Mouse (Mus musculus) testis, adult 2 months (tissue): ENCODE measurements at regions not wholly inside any gene's neighbourhood (a gene's known extent, or its start where the extent isn't known, plus 50 kb on each side); places are given as distances from the start of the nearest gene placed in this dataset.

ENCODE experiments used
- CTCF ChIP-seq: fragments of 200-500 bp; IDR thresholded peaks from 2 replicates; pipeline ENCODE4 v1.5.1; 2012; ENCODE audit warnings: low read depth, mild to moderate bottlenecking, inconsistent platforms, low read length, moderate library complexity; ENCODE audit not compliant: control insufficient read depth, insufficient read depth, insufficient replicate concordance
- POLR2A ChIP-seq: fragments of 200-500 bp; IDR thresholded peaks from 2 replicates; pipeline ENCODE4 v1.6.1; 2012; ENCODE audit warnings: low read depth, mild to moderate bottlenecking, inconsistent platforms, low read length, moderate library complexity; ENCODE audit not compliant: control insufficient read depth

DNA sequence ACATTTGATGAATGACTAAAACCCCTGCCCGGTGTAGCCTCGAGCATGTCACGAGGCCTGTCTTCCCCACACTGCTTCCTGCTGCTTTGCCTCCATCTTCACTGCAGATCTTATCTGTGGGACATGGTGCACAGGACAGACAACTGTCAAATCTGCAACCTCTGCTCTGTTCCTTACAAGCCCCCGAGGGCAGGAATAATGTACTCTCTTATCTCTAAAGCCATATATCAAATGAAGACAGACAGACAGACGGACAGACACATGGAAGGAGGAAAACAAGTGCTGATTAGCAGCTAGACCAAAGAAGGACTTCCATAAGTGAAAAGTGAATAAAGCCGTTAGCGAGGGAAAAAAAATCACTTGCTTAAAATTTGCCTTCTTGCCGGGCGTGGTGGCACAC lies 95.6 kb downstream of the Cyp26b1 start:
- TF ChIP-seq CTCF (no peak), POLR2A (no peak)
